9 mouse cellular contexts compared by ENCODE assay signal in the genomic region with DNA sequence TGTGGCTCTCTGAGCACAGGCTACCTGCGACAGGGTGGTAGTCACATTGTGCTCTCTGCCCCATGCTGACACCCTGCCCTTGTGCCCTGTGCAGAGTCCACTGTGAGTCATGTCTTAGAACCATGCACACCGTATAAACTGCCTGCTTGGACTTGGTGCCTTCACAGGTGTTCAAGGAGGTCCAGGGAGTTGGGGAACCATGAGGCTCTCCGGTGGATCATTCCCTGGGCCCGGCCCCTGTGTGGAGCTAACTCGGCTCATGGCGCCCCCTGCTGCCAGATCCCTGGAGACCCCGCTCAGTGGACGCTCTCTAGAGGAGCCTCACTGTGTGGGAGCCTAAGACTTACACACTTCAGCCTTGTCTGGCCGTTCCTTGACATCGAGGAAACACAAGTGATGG.
DNase-seq lines count a peak whose midpoint lies in the region; ATAC-seq and TF ChIP-seq lines count a peak whose summit lies in the region.
"Had no signal": no experiment of that assay in that cellular context is flagged by ENCODE, and none has a peak within 500 bp of the region (broad histone marks: within the 10 kb centered on the region; RNA-seq: fewer than 3 reads in every experiment).

No protein-coding gene starts in this region.

- no peak for TF ChIP-seq EP300 in heart, postnatal 0 days (IDR thresholded peaks at IDR 0.05; ENCODE audit: low read depth)
- TF ChIP-seq EP300 in liver, embryonic 14.5 days (IDR thresholded peaks at IDR 0.05; ENCODE audit: low read depth): no peak

- peak; percentile 86 for DNase-seq in heart, embryonic 10.5 days (ENCODE audit: low spot score)
- DNase-seq in heart, postnatal 25 days (ENCODE audit: low spot score): no peak
- peak; percentile 66 for DNase-seq in CD4-positive, CD25-positive, alpha-beta regulatory T cell, adult 2 months (ENCODE audit: low read depth, low spot score)
- DNase-seq in brain, embryonic 14.5 days (ENCODE audit: low read depth): peak; percentile 49
- DNase-seq in heart, postnatal 0 days (ENCODE audit: low spot score): peak; percentile 46
- DNase-seq in liver, embryonic 14.5 days (ENCODE audit: low read depth in 3 of 3, low spot score in 3 of 3): no peak
- DNase-seq in layer of hippocampus, adult 9-10 months (ENCODE audit: low spot score): no peak

- no peak overlapping the region for H3K4me3 ChIP-seq in heart, embryonic 10.5 days
- no peak overlapping the region for H3K4me3 ChIP-seq in heart, postnatal 0 days (ENCODE audit: low read depth, low read length)
- no peak overlapping the region for H3K4me3 ChIP-seq in liver, embryonic 14.5 days (ENCODE audit: insufficient read depth in 1 of 2, low read depth in 2 of 2, low read length in 2 of 2)
- H3K4me3 ChIP-seq in stomach, embryonic 16.5 days (replicated peaks; ENCODE audit: low read length): no peak overlapping the region

- H3K9ac ChIP-seq in heart, postnatal 0 days (replicated peaks; ENCODE audit: low read depth, low read length): no peak overlapping the region
- no peak overlapping the region for H3K9ac ChIP-seq in liver, embryonic 14.5 days (replicated peaks)
- 0 out of 2 replicates have a peak overlapping the region, but pooled peaks have one; percentile 13 for H3K9ac ChIP-seq in stomach, embryonic 16.5 days (ENCODE audit: low read length)

- H3K27me3 ChIP-seq in heart, embryonic 10.5 days (ENCODE audit: insufficient read depth, poor library complexity, severe bottlenecking): peaks cover 65% of the 10 kb centered on the region
- no peaks in the 10 kb centered on the region for H3K27me3 ChIP-seq in heart, postnatal 0 days (ENCODE audit: control insufficient read depth, insufficient read depth, low read length)
- H3K27me3 ChIP-seq in liver, embryonic 14.5 days (ENCODE audit: control insufficient read depth, insufficient read depth, low read length): no peaks in the 10 kb centered on the region
- no peaks in the 10 kb centered on the region for H3K27me3 ChIP-seq in stomach, embryonic 16.5 days (ENCODE audit: control insufficient read depth, insufficient read depth, low read length)

- no peak overlapping the region for H3K27ac ChIP-seq in heart, embryonic 10.5 days
- no peak overlapping the region for H3K27ac ChIP-seq in heart, postnatal 0 days (ENCODE audit: low read depth)
- no peak overlapping the region for H3K27ac ChIP-seq in liver, embryonic 14.5 days
- no peak overlapping the region; the same call in 1 of the 2 replicates for H3K27ac ChIP-seq in stomach, embryonic 16.5 days (ENCODE audit: low read length)
- H3K27ac ChIP-seq: macrophage had no signal

- TF ChIP-seq CTCF in brain, embryonic 14.5 days (IDR thresholded peaks at IDR 0.05; ENCODE audit: borderline replicate concordance, extremely low read depth, insufficient read depth, insufficient read length): peak; percentile 55
- peak; percentile 58 for TF ChIP-seq CTCF in heart, postnatal 0 days (IDR thresholded peaks at IDR 0.05; ENCODE audit: low read depth)
- peak; percentile 62 for TF ChIP-seq CTCF in liver, embryonic 14.5 days (IDR thresholded peaks at IDR 0.05; ENCODE audit: low read depth)

- WGBS in heart, embryonic 10.5 days: 34% methylated on average over 10 of the region's 10 CpGs
- WGBS in heart, postnatal 0 days: 45% methylated on average over 10 of the region's 10 CpGs
- 29% methylated on average over 10 of the region's 10 CpGs for WGBS in liver, embryonic 14.5 days (ENCODE audit: insufficient replicate concordance)
- 42% methylated on average over 10 of the region's 10 CpGs for whole genome bisulfite sequencing in stomach, embryonic 16.5 days

- no peak for ATAC-seq in heart, postnatal 0 days (ENCODE audit: insufficient read depth, low read depth)
- no peak for ATAC-seq in liver, embryonic 14.5 days (ENCODE audit: insufficient read depth)
- ATAC-seq in stomach, embryonic 16.5 days (ENCODE audit: insufficient read depth, low FRiP score): peak; percentile 15; the same call in 1 of the 2 replicates

- peaks cover 58% of the 10 kb centered on the region for H3K4me1 ChIP-seq in heart, embryonic 10.5 days
- H3K4me1 ChIP-seq in heart, postnatal 0 days (ENCODE audit: control insufficient read depth, insufficient read depth): peaks cover 5% of the 10 kb centered on the region; the same call in 1 of the 2 replicates
- 0 out of 4 replicates have a peak, but pooled peaks cover 0 to 2% of the 10 kb centered on the region in 2 experiments for H3K4me1 ChIP-seq in liver, embryonic 14.5 days (replicated peaks; ENCODE audit: control insufficient read depth in 2 of 2, insufficient read depth in 2 of 2, low read length in 1 of 2)
- peaks cover 45% of the 10 kb centered on the region for H3K4me1 ChIP-seq in stomach, embryonic 16.5 days (ENCODE audit: control insufficient read depth, insufficient read depth, low read length)

- peaks cover 28% of the 10 kb centered on the region for H3K36me3 ChIP-seq in heart, embryonic 10.5 days
- peaks cover 17% of the 10 kb centered on the region; the same call in 1 of the 2 replicates for H3K36me3 ChIP-seq in heart, postnatal 0 days (replicated peaks; ENCODE audit: control insufficient read depth, insufficient read depth, low read length)
- no peaks in the 10 kb centered on the region for H3K36me3 ChIP-seq in liver, embryonic 14.5 days (replicated peaks; ENCODE audit: control insufficient read depth, insufficient read depth, low read depth)
- no peaks in the 10 kb centered on the region; the same call in 1 of the 2 replicates for H3K36me3 ChIP-seq in stomach, embryonic 16.5 days (ENCODE audit: control insufficient read depth, insufficient read depth, low read length)

- no peaks in the 10 kb centered on the region for H3K9me3 ChIP-seq in heart, embryonic 10.5 days
- H3K9me3 ChIP-seq in heart, postnatal 0 days (replicated peaks; ENCODE audit: control insufficient read depth, low read length): no peaks in the 10 kb centered on the region
- H3K9me3 ChIP-seq in liver, embryonic 14.5 days (ENCODE audit: control insufficient read depth, low read length): no peaks in the 10 kb centered on the region
- H3K9me3 ChIP-seq in stomach, embryonic 16.5 days (replicated peaks; ENCODE audit: control insufficient read depth, low read length): no peaks in the 10 kb centered on the region

- no peak for TF ChIP-seq POLR2A in brain, embryonic 14.5 days (IDR thresholded peaks at IDR 0.05; ENCODE audit: borderline replicate concordance, extremely low read depth, insufficient read depth, insufficient read length, poor library complexity, severe bottlenecking)

- intact Hi-C loops in heart, postnatal 25 days (cut with DNase I): loop anchor here (2.0 kb wide), 2 partner anchors 31 to 53 kb away; no protein-coding TSS in a partner anchor

- no peak overlapping the region for H3K4me2 ChIP-seq in heart, postnatal 0 days (ENCODE audit: low read depth, low read length)
- no peak overlapping the region for H3K4me2 ChIP-seq in liver, embryonic 14.5 days (ENCODE audit: low read depth)
- H3K4me2 ChIP-seq in stomach, embryonic 16.5 days (ENCODE audit: low read depth, low read length): no peak overlapping the region

Comparison
In these comparisons a context has a peak if more than half of its experiments do, and no peak if none do; other contexts are left out.
1. DNase-seq: peak in heart, embryonic 10.5 days (single experiment), CD4-positive, CD25-positive, alpha-beta regulatory T cell, adult 2 months (single experiment), brain, embryonic 14.5 days (single experiment) and heart, postnatal 0 days (single experiment); none in heart, postnatal 25 days (single experiment), liver, embryonic 14.5 days (0 of 3) and layer of hippocampus, adult 9-10 months (single experiment).
2. Peak in every context shown above with its lines, with median percentiles within 50 percentile points of each other: CTCF ChIP-seq.